Mouse (Mus musculus): ENCODE results near the gene Ctdspl.
A peak's percentile ranks its signal among the peaks of the same experiment; 100 is the strongest.

Gene Ctdspl

GRCm38 (mm10) chr9:119027337-119027736 lies 101.1 kb downstream of the Ctdspl start:
- no peak for DNase-seq (ENCODE audit: low read depth, low spot score)

GRCm38 (mm10) chr9:119028226-119029195 lies 102.3 kb downstream of the Ctdspl start:
- DNase-seq (ENCODE audit: low read depth, low spot score) = no peak

- no peak for DNase-seq (ENCODE audit: low read depth, low spot score)
These were observed 103.3 kb downstream of the Ctdspl start for GRCm38 (mm10) chr9:119029568-119029967.

GRCm38 (mm10) chr9:119031038-119031437 lies 104.8 kb downstream of the Ctdspl start:
- DNase-seq (ENCODE audit: low read depth, low spot score) = no peak

- no peak for DNase-seq (ENCODE audit: low read depth, low spot score)
These were observed 105.5 kb downstream of the Ctdspl start for GRCm38 (mm10) chr9:119031772-119032171.

GRCm38 (mm10) chr9:119032538-119032937 lies 106.3 kb downstream of the Ctdspl start:
- no peak for DNase-seq (ENCODE audit: low read depth, low spot score)

- peak; percentile 84 for DNase-seq (ENCODE audit: low read depth, low spot score)
These were observed 107.1 kb downstream of the Ctdspl start for GRCm38 (mm10) chr9:119033111-119033921.

- DNase-seq (ENCODE audit: low read depth, low spot score) = no peak
These were observed 107.8 kb downstream of the Ctdspl start for GRCm38 (mm10) chr9:119034069-119034468.

GRCm38 (mm10) chr9:119034676-119035665 lies 108.7 kb downstream of the Ctdspl start:
- DNase-seq (ENCODE audit: low read depth, low spot score) = no peak

- no peak for DNase-seq (ENCODE audit: low read depth, low spot score)
These were observed 109.6 kb downstream of the Ctdspl start for GRCm38 (mm10) chr9:119035836-119036235.

- no peak for DNase-seq (ENCODE audit: low read depth, low spot score)
These were observed 111.0 kb downstream of the Ctdspl start for GRCm38 (mm10) chr9:119037076-119037730.

GRCm38 (mm10) chr9:119038574-119038973 lies 112.3 kb downstream of the Ctdspl start:
- DNase-seq (ENCODE audit: low read depth, low spot score) = no peak

GRCm38 (mm10) chr9:119040101-119040775 lies 114.0 kb downstream of the Ctdspl start:
- no peak for DNase-seq (ENCODE audit: low read depth, low spot score)

GRCm38 (mm10) chr9:119048182-119048903 lies 122.1 kb downstream of the Ctdspl start:
- DNase-seq (ENCODE audit: low read depth, low spot score) = no peak

- DNase-seq (ENCODE audit: low read depth, low spot score) = no peak
These were observed 124.9 kb downstream of the Ctdspl start for GRCm38 (mm10) chr9:119051158-119051557.

GRCm38 (mm10) chr9:119052154-119052944 lies 126.1 kb downstream of the Ctdspl start, which contains the start of gene Vill:
Gene Vill (plus strand): TSS chr9:119052778.
- no peak for DNase-seq (ENCODE audit: low read depth, low spot score)

GRCm38 (mm10) chr9:119053964-119054576 lies 127.8 kb downstream of the Ctdspl start:
- DNase-seq (ENCODE audit: low read depth, low spot score) = no peak

GRCm38 (mm10) chr9:119055336-119055735 lies 129.1 kb downstream of the Ctdspl start:
- no peak for DNase-seq (ENCODE audit: low read depth, low spot score)

Data from telencephalon, adult 2 months (tissue).